Comparison of ENCODE assay signal across 8 mouse cellular contexts in the genomic region with DNA sequence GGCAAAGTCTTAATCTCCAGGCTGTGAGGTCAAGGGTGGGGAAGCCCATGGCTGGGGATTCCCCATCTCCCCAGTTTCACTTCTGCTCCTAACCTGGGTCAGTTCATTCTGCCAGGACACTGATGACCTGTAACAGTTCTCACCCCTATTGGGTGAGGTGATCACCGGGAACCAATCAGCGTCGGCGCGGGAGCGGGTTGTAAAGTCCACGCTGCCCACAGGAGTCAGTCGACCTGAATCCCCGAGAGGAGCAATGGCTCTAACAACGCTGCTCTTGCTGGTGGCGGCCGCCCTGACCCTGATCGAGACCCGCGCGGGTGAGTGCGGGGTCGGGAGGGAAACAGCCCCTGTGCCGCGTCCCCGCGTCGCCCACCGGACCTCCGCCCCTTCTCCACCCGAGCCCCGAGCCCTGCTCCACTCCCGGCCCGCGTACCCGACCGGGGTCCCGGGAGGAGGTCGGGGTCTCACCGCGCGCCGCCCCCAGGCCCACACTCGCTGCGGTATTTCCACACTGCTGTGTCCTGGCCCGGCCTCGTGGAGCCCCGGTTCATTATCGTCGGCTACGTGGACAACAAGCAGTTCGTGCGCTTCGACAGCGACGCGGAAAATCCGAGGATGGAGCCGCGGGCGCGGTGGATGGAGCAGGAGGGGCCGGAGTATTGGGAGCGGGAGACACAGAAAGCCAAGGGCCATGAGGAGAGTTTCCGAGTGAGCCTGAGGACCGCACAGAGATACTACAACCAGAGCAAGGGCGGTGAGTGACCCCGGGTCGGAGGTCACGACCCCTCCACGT. TPM values are rescaled to one million over a fixed set of nuclear protein-coding genes. Genes with fewer than 3 reads are reported as not detected.
DNase-seq lines count a peak whose midpoint lies in the region; ATAC-seq and TF ChIP-seq lines count a peak whose summit lies in the region.
"Not testable (repeated sequence)": the region's sequence is repeated elsewhere in the genome, so short reads cannot be mapped to it uniquely, and the experiment has no call there.

A gene (plus strand): TSS at position 227 of the 793 bp plus-strand sequence.

- peak; percentile 92 for ATAC-seq in CD4-positive, CD25-positive, alpha-beta regulatory T cell, adult 4 months
- ATAC-seq in forebrain, postnatal 0 days = peak; percentile 75
- peak; percentile 73; the same call in 1 of the 2 replicates for ATAC-seq in stomach, embryonic 15.5 days (ENCODE audit: insufficient read depth, low FRiP score, low read depth)

- DNase-seq in brain, embryonic 14.5 days (ENCODE audit: low read depth) = peak; percentile 27
- DNase-seq in forebrain, postnatal 0 days = not testable (repeated sequence)
- peak; percentile 59 for DNase-seq in heart, postnatal 4 days
- DNase-seq in kidney, postnatal 14 days = peak; percentile 77
- DNase-seq in lung, adult 18-20 months = peak; percentile 88 to 89
- peak; percentile 82 for DNase-seq in naive thymus-derived CD4-positive, alpha-beta T cell, adult 2 months (ENCODE audit: low read depth)

- TF ChIP-seq POLR2A in brain, embryonic 14.5 days (IDR thresholded peaks at IDR 0.05; ENCODE audit: borderline replicate concordance, extremely low read depth, insufficient read depth, insufficient read length, poor library complexity, severe bottlenecking) = not testable (repeated sequence)

- TF ChIP-seq CTCF in brain, embryonic 14.5 days (IDR thresholded peaks at IDR 0.05; ENCODE audit: borderline replicate concordance, extremely low read depth, insufficient read depth, insufficient read length); forebrain, postnatal 0 days (IDR thresholded peaks at IDR 0.05; ENCODE audit: low read depth): not testable (repeated sequence)

- not testable (repeated sequence) for H3K36me3 ChIP-seq in forebrain, postnatal 0 days (ENCODE audit: insufficient read depth); stomach, embryonic 15.5 days

- H3K9ac ChIP-seq in forebrain, postnatal 0 days = 0 out of 2 replicates have a peak within 1 kb of the TSS, but pooled peaks have one; percentile 31
- not testable (repeated sequence) for H3K9ac ChIP-seq in stomach, embryonic 15.5 days

- not testable (repeated sequence) for H3K4me1 ChIP-seq in forebrain, postnatal 0 days (ENCODE audit: insufficient read depth); stomach, embryonic 15.5 days

- H3K9me3 ChIP-seq in forebrain, postnatal 0 days (ENCODE audit: low read length); stomach, embryonic 15.5 days: not testable (repeated sequence)

- 2% methylated on average over 52 of the region's 66 CpGs for WGBS in forebrain, postnatal 0 days
- 2% methylated on average over 57 of the region's 66 CpGs for WGBS in stomach, embryonic 15.5 days

- H3K4me2 ChIP-seq in forebrain, postnatal 0 days (ENCODE audit: low read depth) = peak within 1 kb of the TSS; percentile 57
- H3K4me2 ChIP-seq in stomach, embryonic 15.5 days = peak within 1 kb of the TSS; percentile 69

- H3K4me3 ChIP-seq in forebrain, postnatal 0 days (ENCODE audit: low read depth, low read length) = peak within 1 kb of the TSS; percentile 27
- H3K4me3 ChIP-seq in stomach, embryonic 15.5 days (replicated peaks) = peak within 1 kb of the TSS; percentile 36

- H3K27ac ChIP-seq in forebrain, postnatal 0 days (ENCODE audit: low read depth, low read length); stomach, embryonic 15.5 days: not testable (repeated sequence)

- H3K27me3 ChIP-seq in forebrain, postnatal 0 days (ENCODE audit: insufficient read depth, low read length) = not testable (repeated sequence)
- H3K27me3 ChIP-seq in stomach, embryonic 15.5 days (replicated peaks) = peaks cover 22% of the 10 kb centered on the region

RNA-seq across cellular contexts. Expression of the gene that starts here (rescaled TPM):
- polyA plus RNA-seq in CD4-positive, CD25-positive, alpha-beta regulatory T cell, adult 4 months (2017; shearing (Covaris generic)) = 100 to 1,000 TPM; 488 to 605 TPM
- 0.57 and 0.58 TPM in 2 replicates for polyA plus RNA-seq in brain, embryonic 14.5 days (2012; rRNA removed)
- total RNA-seq in forebrain, postnatal 0 days (2014; rRNA removed) = 0.15 and 0.43 TPM in 2 replicates
- 0.47 and 0.80 TPM in 2 replicates for polyA plus RNA-seq in forebrain, postnatal 0 days (2015; fragmentation: Nextera tagmentation; extraction: Ambion mirVana)
- total RNA-seq in heart, postnatal 4 days (2021) = under 1 TPM; 0.21 to 0.52 TPM
- polyA plus RNA-seq in stomach, embryonic 15.5 days (2015; fragmentation: Nextera tagmentation; extraction: Ambion mirVana) = 1.3 and 1.7 TPM in 2 replicates

Comparison
In these comparisons a context has a peak if more than half of its experiments do, and no peak if none do; other contexts are left out.
1. RNA of the gene that starts here (polyA plus RNA-seq): 488 to 605 TPM in CD4-positive, CD25-positive, alpha-beta regulatory T cell, adult 4 months; 1.3 to 1.7 TPM in stomach, embryonic 15.5 days, 0.47 to 0.80 TPM in forebrain, postnatal 0 days and 0.57 to 0.58 TPM in brain, embryonic 14.5 days; every median in the first group is over 100 times any median in the second.
2. Peak in DNase-seq in brain, embryonic 14.5 days; RNA of the gene not detected or under 1 TPM.
3. Peak in ATAC-seq, H3K4me3 ChIP-seq, H3K9ac ChIP-seq and H3K4me2 ChIP-seq in forebrain, postnatal 0 days; RNA of the gene not detected or under 1 TPM.
4. Peak in DNase-seq in heart, postnatal 4 days; RNA of the gene not detected or under 1 TPM.
5. Peak in every context shown above with its lines, with median percentiles within 50 percentile points of each other: ATAC-seq.